Mouse (Mus musculus) urinary bladder, postnatal 4 days (tissue): ENCODE measurements around the gene Zfp691.

Experiments
- DNase-seq, 2 experiments: peaks; one replicate each; pipeline ENCODE4 v3.0.0; 2021 to 2022; ENCODE audit warnings: low spot score in 2 of 2

Zfp691 gene

DNA sequence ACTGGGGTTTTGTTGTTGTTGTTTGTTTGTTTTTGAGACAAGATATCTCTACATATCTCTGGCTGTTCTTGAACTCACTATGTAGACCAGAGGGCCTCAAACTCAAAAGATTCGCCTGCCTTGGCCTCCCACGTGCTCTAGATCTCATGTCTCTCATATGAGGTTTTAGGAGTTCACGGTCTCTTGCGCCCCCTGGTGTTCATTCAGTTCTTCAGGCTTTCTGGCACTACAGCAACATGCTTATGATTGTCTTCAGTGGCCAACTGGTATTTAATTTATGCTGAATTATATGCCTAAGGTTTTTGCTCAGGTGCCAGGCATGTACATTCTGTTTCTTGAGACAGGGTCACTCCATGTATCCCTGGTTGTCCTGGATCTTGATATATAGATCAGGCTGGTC, 6.3 kb downstream of the Zfp691 start:
- peak; percentile 67 to 84 for DNase-seq

DNA sequence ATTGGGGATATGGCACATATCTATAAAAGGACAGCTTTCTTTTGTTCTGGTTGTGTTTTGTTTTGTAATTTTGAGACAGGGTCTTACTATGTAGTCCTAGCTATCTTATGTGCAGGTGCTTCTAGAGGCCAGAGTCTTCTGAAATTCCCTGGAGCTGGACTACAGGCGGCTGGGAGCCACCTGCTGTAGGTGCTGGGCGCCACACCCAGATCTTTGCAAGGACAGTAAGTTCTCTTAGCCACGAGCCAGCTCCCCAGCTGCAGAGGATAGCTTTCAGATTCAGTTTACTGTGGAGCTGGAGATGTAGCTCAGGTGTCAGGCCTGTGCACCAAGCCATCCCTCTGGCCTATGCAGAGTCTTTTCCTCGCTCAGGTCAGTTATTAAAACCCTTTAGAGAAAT, 6.9 kb downstream of the Zfp691 start:
- no peak for DNase-seq

DNA sequence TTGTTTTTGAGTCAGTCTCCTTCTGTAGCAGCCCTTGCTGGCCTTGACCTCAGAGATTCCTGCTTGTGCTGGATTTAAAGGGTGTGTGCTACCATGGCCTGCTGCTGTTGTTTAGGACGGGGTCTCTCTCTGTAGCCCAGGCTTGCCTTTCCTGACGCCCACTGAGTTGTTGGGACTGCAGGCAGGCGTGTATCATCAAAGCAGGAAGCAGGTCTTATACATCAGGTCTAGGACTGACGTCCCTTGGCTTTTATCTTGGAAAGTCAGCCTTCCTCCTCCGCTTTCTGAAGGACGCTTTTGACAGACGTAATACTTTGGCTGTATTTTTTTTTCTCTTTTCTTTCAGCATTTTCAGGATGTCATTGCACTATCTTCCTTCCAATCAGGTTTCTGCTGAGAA, 8.1 kb downstream of the Zfp691 start:
- DNase-seq: no peak

DNA sequence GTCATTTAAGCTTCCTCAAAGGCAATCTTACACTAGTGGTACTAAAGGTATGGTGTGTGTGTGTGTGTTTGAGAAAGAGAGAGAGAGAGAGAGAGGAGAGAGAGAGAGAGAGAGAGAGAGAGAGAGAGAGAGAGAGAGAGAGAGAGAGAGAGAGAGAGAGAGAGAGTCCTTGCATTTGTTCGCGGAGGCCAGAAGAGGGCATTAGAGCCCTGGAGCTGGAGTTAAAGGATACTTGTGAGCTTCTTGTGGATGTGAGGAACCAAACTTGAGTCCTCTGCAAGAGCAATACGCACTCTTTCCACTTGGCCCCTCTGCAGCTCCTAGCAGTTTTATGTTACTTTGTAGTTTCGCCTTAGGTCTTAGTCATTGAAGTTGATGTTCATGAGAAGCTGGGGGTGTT, 11.0 kb downstream of the Zfp691 start:
- DNase-seq: no peak

DNA sequence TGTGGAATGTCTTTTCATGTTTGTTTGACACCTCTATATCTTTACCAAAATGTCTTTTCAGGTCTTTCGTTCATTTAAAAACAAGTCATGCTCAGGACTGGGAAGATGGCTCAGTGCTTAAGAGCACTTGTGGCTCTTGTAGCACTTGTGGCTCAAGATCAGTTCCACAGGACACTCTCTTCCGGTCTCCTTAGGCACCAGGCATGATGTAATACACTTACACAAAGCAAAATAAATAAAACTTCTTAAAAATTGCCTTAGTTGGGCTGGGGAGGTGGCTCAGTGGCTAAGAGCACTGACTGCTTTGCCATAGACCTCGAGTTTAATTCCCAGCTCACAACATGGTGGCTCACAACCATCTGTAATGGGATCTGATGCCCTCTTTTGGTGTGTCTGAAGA, 12.6 kb downstream of the Zfp691 start:
- DNase-seq: no peak

DNA sequence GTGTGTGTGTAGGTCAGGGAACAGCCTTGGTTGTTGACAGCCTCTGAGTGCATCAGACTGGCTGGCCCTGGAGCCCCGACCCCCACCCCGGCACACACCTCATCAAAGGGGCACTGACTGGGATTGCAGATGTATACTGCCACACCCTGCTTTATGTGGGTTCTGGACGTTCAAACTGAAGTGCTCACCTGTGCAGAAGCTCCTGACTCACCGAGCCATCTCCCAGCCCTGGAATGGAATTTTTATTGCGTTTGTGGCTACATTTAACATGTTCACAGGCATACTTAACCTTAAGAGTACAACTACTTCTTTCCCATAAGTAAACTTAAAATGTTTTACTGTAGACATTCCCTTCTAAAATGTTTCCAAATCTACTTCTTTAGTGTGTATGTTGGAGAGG, 16.1 kb downstream of the Zfp691 start:
- DNase-seq: no peak

DNA sequence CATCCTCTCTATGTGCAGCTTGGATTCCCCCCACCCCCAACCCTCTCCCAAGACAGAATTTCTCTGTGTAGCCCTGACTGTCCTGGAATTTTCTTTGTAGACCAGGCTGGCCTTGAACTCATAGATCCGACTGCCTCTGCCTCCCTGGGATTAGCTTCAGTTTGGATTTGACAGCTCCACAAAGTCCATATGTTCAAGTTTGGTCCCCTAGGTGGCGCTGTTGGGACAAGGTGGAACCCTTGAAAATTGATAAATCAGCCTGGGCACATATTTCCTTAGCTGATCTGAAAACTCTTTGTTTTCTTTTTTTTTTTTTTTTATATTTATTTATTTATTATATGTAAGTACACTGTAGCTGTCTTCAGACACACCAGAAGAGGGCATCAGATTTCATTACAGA, 16.8 kb downstream of the Zfp691 start:
- DNase-seq: no peak

DNA sequence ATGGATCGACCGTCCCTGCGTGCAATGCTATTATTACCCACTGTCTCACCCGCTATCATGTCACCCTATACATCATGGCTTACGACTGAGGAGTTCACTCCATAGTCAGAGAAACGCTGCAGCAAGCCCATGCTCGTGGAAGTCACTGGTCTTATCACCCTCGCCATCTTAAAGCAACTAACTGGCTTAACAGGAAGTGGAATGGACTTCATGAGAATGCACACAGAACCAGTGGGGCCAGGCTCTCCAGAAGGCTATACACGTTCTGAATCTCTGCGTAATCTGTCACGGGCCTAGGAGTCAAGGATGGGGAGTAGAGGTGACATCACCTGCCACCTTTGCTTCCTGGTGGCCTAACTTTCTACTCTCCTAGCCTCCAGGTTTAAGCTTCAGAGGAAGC, 25.3 kb downstream of the Zfp691 start:
- DNase-seq: no peak

DNA sequence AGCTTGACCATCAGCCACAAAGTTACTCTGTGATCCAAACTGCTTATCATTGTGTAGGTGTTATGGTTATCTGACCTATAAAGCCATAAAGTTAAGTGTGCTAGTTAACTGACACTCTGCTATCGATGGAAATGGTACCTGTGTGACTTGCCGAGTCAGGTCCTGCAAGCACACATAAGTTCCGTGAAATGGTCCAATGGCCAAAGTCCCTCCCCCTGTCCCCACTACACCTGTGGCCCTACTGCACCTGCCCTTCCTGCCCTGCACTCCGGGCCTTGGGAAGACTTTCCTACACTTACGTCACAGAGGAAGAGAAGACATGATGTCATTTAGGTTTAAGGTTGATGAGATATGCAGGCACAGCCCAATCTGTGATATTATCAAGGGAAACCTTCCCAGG, 26.6 kb downstream of the Zfp691 start:
- DNase-seq: no peak

DNA sequence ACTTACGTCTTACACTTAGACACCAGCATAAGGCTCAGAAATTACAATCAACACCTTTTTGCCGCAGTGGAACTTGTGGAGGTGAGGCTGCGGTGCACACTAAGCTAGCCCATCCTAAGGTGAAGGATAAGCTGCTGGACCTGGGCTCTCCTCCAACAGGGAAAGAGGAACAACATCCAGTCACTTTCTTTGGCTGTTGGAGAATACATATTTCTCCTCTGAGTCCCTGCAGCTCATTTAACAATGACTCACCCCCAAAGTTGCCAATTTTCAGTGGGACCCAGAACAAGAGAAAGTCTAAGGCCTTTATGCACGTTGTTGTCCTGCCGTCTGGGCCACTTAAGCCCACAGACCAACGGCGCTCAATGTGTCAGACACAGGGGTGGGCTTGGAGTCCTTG, 27.2 kb downstream of the Zfp691 start:
- DNase-seq: no peak

DNA sequence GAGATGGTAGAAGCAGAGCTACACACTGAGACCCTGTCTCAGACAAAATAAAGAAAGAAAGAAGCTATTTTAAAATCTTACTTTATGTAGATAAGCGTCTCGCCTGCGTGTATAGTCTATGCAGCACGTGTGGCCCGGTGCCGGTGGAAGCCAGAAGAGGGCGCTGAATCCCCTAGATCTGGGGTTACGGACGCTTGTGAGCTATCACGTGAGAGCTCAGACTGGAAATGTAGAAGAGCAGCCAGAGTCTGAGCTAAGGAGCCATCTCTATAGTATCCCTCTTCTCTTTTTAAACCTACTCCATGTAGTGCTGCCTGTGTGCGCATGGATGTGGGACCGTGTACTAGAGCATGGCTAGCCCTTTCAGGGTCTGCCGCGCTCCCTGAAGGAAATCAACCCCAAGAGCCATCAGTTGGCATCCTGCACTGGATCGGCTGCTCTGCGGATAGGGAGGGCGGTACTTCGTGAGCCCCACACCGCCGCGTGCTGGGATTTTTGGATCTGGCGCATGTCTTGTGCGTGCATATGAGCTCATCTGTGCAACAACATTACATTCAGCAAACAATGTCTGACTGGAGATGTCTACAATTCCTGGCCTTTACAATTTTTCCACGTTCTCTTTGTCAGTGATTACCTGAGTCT, 31.6 kb downstream of the Zfp691 start:
- DNase-seq: peak; percentile 46 to 77

DNA sequence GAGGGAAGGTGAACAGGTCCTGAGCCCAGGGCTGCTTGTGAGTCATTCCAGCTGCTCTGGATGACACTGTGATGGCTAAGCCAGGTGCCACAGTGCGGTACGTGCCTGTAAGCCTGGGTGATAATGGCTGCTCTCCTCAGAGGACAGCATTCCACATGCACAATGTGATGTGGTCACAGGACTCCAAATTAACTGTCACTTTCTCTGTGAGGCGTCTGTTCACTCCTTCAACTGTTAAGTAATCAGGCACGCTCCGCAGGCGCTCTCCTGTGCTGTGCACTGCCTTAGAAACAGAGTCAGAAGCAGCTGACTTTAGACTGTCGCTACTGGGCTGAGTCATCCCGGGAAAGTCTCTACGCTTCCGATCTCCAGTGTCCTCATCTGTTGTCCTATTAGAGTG, 32.8 kb downstream of the Zfp691 start:
- no peak for DNase-seq

DNA sequence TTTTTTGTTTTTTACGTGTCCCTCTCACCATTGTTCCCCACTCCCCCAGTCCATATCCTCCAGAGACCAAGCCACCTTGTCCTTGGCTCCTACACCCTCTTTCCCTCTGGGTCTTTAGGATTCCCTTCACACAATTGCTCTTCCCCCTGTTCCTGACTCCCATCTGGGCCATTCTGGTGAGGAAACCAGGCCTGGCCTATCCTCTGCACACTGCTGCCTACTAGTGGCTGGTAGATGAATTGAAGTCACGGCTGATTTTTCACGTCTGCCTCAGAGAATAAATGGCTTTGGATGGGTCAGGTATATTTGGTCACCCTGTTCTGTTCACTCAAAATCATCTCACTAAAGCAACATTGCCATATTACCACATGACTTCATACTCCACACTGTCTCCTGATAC, 33.9 kb downstream of the Zfp691 start:
- DNase-seq: no peak

DNA sequence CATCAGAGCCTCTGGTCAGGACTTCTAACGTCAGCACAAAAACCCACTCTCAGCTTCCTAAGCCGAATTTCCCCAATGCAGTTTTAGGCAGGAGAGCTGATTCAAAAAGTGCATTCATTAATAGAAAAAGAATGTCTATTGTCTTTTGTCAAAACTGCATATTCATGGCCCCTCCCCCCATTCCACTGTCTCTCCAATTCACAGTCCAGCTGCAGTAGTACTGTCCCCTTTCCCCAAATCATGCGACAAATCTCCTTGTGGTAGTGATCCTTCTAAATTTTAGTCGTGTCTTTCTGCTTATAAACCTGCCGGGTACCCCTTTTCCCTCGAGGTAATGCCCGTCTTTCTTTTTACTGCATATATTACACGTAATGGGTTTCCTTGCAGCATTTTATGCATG, 35.2 kb downstream of the Zfp691 start:
- DNase-seq: no peak

DNA sequence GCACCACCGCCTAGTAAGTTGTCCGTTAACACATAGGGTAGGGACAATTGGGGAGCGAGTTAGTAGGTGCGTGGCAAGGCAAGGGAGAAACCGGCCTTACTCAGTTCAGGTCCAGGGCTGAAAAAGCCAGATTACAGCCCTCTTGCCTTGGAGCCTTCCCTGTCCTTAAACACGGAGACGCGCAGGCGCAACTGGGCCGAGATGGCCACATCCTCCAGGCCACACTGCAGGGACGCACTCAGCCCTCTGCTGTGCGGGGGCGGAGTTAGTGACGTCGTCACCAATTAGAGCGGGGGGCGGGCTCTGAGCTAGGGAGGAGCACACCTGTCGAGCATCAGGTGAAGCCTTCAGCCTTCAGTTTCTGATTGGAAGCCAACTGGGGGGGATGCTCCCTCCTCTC, 35.8 kb downstream of the Zfp691 start:
- peak; percentile 65 to 80 for DNase-seq

DNA sequence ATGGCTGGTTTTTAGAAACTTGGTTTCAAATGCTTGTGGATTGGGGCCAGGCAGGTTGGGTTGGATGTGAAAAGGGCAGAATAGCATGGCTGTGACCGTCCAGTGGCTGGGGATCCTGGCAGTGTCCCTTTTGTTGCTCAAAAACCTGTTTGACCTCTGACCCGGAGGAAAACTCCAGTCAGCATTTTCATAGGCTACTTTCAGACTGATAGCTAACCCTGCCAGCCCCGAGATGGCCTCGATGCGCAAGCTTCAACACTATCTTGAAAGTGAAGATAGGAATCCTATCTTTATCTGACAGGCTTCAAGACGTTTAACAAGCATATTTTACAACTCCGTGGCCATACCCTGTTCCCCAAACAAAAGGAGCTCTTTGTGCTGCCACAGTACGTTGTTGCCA, 36.7 kb downstream of the Zfp691 start:
- DNase-seq: no peak

DNA sequence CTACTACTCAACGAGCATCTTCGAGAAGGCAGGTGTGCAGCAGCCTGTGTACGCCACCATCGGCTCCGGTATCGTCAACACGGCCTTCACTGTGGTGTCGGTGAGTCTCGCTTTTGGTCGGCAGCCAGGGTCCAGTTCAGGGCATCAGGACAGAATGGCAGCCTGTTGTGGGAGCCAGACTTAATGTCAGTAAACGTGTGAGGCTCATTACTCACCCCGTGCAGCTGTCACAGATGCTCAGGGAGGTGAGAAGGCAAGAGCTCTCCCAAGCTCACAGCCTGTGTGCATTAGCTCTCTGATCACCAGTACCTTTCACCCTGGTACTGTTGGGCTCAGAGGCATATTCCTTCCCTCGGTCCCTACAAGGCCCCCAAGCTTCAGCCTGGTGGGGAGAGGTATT, 40.1 kb downstream of the Zfp691 start:
- no peak for DNase-seq

DNA sequence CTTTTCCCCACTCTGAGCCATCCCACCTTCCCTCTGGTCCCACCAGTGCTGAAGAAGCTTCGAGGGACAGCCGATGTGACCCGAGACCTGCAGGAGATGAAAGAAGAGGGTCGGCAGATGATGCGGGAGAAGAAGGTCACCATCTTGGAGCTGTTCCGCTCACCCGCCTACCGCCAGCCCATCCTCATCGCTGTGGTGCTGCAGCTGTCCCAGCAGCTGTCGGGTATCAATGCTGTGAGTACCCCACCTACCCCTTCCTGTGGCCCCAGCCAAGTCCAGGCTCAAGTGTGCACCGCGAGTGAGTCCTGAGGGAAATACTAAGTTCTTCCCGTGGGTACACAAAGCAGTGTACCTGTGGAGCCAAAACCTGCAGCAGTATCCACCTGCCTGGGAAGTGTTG, 40.7 kb downstream of the Zfp691 start:
- DNase-seq: no peak

DNA sequence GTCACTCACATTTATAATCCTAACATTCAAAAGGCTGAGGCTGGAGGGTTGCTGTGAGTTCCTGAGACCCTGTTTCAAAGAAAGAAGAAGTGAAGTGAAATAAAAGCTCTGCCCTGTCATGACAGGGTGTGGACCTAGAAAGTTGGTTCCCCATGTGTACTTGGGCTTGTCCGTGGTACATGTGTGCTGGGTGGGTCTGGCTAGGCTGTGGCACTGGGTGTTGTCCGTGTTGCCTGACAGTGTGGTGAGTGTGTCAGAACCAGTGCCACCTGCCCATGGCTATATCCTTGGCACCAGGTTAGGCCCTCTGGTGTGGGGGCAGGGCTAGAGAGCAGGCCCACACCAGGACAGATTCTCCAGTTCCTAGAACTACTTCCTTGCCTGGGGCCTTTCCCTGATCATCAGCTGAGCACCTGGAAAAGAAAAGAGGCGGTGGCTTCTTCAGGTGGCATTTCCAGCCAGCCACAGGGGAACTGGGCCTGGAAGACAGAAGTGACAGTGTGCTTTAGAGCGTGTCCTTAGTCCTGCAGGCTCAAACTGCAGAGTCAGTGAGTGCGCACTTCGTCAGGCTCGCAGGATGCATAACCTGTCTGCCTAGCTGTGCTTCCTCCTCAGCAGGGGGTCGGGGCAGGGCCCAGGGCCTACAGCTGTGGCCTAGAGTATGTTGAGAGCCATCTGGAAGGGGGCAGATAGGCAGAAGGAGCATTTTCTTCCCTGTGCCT, 42.6 kb downstream of the Zfp691 start:
- no peak for DNase-seq

DNA sequence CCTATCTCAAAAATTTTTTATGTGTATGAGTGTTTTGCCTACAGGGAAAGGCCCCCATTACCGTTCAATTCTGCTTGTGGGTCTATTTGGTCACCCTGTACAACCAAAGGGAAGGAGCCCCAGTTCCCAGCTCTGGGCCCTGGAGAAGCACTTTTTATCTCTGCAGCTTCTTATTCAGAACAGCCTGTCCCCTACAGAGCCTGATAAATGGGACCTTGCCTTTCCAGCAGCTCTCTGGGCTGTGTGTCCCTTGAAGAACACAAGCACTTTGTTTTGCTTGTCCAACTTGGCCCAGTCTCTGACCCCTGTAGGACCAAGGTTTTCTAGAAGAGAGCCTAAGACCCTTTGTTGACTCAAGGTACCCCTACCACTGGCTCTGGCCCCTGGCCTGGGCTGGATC, 44.9 kb downstream of the Zfp691 start:
- no peak for DNase-seq

DNA sequence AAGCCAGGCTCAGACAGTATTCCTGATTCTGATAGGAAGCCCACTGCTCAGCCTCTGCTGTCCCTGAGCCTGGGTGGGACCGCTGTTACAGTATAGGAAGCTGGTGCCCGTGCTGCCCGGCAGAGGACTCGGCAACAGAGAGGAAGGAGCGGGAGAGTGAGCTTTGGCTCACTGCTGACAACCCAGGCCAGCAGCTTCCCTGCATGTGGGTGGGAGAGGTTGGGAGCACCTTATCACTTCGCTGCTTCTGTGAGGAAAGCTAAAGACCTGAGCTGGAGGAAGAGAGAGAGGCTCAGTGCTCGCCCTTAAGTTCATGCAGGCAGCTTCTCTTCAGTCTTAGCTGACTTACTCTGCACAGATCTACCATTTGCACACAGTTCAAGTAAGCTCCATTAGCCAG, 45.4 kb downstream of the Zfp691 start:
- no peak for DNase-seq

DNA sequence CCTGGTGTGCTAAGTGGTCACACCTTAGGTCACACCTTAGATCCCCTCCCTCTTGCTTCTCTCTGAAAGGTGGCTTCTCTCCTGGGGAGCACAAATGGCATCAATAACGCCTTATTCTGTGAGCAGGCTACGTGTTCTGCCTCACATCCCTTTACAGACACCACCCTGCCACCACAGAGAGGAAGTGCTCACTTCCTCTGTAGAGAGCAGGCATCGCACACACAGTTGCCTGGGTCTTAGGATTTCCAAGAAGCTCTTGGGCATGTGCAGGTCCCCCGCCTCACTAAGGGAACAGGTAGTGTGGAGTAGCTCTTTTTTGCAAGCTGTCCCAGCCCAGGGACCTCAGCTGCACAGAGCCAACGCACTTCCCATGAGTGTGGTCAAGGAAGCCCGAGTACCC, 46.8 kb downstream of the Zfp691 start:
- no peak for DNase-seq

DNA sequence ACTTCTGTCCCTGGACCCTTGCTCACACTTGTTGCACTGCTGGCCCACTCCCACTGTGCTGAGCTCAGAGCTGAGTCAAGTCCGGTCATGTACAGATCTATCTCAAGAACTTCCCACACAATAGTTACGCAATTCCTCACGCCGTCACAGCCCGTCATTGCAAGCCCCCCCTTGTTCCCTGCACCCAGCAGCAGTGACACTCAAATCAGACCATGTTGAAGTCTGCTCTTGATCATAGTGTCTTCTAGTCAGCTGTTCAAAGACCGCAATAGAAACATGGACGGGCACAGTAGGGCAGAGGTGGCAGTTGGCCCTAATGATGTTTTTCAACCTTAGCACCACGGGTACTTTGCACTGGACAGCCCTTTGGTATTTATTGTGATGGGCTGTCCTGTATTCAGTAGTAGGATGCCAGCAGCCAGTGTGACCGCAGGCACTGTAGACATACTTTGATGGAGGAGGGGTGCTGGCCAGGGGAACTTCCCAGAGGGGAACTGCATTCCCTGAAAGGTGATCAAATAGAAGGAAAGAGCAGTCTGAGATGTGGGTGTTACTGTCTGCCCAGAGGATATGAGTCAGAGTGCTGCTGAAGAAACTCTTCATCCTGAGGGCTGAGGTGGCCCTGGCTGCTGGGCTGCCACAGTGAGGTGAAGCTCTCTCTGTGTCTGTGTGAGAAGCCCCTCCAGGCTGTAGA, 48.3 kb downstream of the Zfp691 start:
- no peak for DNase-seq
